Mouse (Mus musculus) lung, postnatal 0 days (tissue): ENCODE results near the gene Slc25a19.

Experiments used
- CTCF ChIP-seq: IDR thresholded peaks from 2 replicates; pipeline ENCODE4 v1.5.1; 2016; ENCODE audit warnings: antibody characterized with exemption, mild to moderate bottlenecking
- EP300 ChIP-seq: IDR thresholded peaks from 2 replicates; pipeline ENCODE4 v1.6.1; 2016; ENCODE audit warnings: antibody characterized with exemption, mild to moderate bottlenecking, control low read depth

DNA sequence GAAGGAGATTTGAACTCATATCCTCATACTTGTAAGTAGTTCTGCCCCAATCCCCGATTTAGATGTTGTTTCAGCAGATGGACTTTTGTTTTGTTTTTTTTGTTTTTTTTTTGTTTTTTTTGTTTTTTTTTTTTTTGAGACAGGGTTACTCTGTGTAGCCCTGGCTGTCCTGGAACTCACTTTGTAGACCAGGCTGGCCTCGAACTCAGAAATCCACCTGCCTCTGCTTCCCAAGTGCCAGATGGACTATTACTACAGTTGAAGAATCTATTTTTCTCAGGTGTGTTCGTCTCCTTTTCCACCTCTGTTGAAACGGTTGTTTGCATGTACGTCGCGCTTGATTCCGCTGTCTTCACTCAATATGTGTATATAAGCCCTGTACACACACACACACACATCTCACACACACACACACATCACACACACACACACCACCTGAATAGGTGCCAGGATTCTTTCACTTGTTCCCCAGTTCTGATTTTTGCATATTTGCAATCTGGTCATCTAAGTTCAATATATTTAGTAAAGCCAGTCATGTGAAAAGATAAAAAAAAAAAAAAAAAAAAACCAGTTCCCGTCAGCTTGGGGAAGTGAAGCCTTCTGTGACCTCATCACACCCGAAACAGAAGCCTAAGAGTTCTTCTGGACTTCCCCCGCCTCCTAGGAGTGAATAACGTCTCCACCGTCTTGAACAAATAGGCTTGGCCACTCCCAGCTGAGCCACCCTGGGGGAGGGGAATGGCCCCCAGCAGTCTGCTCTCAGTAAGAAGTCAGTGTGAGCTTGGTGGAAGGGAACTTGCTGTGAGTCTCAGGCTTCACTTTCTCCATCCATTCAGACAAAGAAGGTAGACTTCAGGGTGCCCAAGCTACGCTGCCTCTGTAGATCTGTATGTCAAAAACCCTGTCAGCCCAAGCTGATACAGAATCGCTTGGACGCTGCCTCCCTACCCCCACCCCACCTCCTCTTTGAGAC, 2.7 kb upstream of the Slc25a19 start:
- TF ChIP-seq CTCF (no peak), EP300 (0 out of 2 replicates have a peak, but pooled peaks have one; percentile 31)
